Mouse (Mus musculus) heart, embryonic 15.5 days (tissue): ENCODE measurements around the gene Ern2. TPM values are rescaled to one million over a fixed set of nuclear protein-coding genes. Genes with fewer than 3 reads are reported as not detected.

Experiments used
- ATAC-seq: fragments of 200-750 bp; cut with Nextera tagmentation; replicated peaks from 2 replicates; pipeline ENCODE4 v1.8.0; 2017; ENCODE audit warnings: low read depth, moderate TSS enrichment; ENCODE audit not compliant: insufficient number of reproducible peaks, insufficient read depth, low FRiP score
- H3K27ac ChIP-seq: fragments of 300-500 bp; sonication (generic); 2 replicates; pipeline ENCODE4 v1.5.1; 2015; ENCODE audit warnings: mild to moderate bottlenecking, inconsistent platforms
- H3K27me3 ChIP-seq: fragments of 300-500 bp; sonication (generic); 2 replicates; pipeline ENCODE4 v1.6.1; 2015; ENCODE audit warnings: inconsistent platforms
- H3K36me3 ChIP-seq: fragments of 300-500 bp; sonication (generic); 2 replicates; pipeline ENCODE4 v1.6.1; 2015; ENCODE audit warnings: mild to moderate bottlenecking, inconsistent platforms
- H3K4me1 ChIP-seq: fragments of 300-500 bp; sonication (generic); replicated peaks from 2 replicates; pipeline ENCODE4 v1.6.1; 2015; ENCODE audit warnings: inconsistent platforms
- H3K4me2 ChIP-seq: fragments of 300-500 bp; sonication (generic); 2 replicates; pipeline ENCODE4 v1.6.1; 2015; ENCODE audit warnings: inconsistent platforms, mild to moderate bottlenecking, moderate library complexity
- H3K4me3 ChIP-seq: fragments of 300-500 bp; sonication (generic); 2 replicates; pipeline ENCODE4 v1.5.1; 2015; ENCODE audit warnings: mild to moderate bottlenecking, inconsistent platforms
- H3K9ac ChIP-seq: fragments of 300-500 bp; sonication (generic); 2 replicates; pipeline ENCODE4 v1.6.1; 2015; ENCODE audit warnings: mild to moderate bottlenecking, inconsistent platforms
- H3K9me3 ChIP-seq: fragments of 300-500 bp; sonication (generic); replicated peaks from 2 replicates; pipeline ENCODE4 v1.6.1; 2016; ENCODE audit warnings: inconsistent platforms
- WGBS: fragments of 180-500 bp; shearing (Covaris S2); methylation state at CpG from one replicate; pipeline ENCODE4 v1.1.7; 2015; ENCODE audit warnings: mixed read lengths; 5-methylcytosine and 5-hydroxymethylcytosine counted together
- polyA plus RNA-seq: library from polyadenylated mRNA; unstranded; fragments of >200 nt; fragmentation: Nextera tagmentation; extraction: Ambion mirVana; gene quantifications from 2 replicates; pipeline ENCODE4 v1.2.1, GENCODE M21; 2015

The Ern2 gene
- polyA plus RNA-seq = 0.06 and 0.24 TPM in 2 replicates

- Histone ChIP-seq H3K4me3 (no peak within 1 kb of the TSS), H3K4me2 (no peak within 1 kb of the TSS), H3K9ac (no peak within 1 kb of the TSS), H3K4me1 (no peaks in the 10 kb centered on the region), H3K27me3 (0 out of 2 replicates have a peak, but pooled peaks cover 4% of the 10 kb centered on the region), H3K36me3 (no peaks in the 10 kb centered on the region), H3K9me3 (no peaks in the 10 kb centered on the region), H3K27ac (no peak within 1 kb of the TSS)
- ATAC-seq = no peak
- 18% methylated on average over 16 of the region's 17 CpGs for whole genome bisulfite sequencing
Measured at GRCm38 (mm10) chr7:122186043-122186442, at the start of gene Ern2. TSS of gene Ern2 (minus strand) at chr7:122186207.

GRCm38 (mm10) chr7:122230866-122231265 lies 44.9 kb upstream of the Ern2 start:
- Histone ChIP-seq H3K4me1 (no peaks in the 10 kb centered on the region), H3K9ac (no peak overlapping the region), H3K27me3 (no peaks in the 10 kb centered on the region), H3K4me2 (no peak overlapping the region), H3K9me3 (no peaks in the 10 kb centered on the region), H3K4me3 (no peak overlapping the region), H3K27ac (no peak overlapping the region), H3K36me3 (no peaks in the 10 kb centered on the region)
- no peak for ATAC-seq
- 76% methylated on average over 4 of the region's 4 CpGs for WGBS

- no peak overlapping the region for H3K27ac ChIP-seq
- no peak overlapping the region for H3K9ac ChIP-seq
- ATAC-seq = no peak
- H3K4me2 ChIP-seq = no peak overlapping the region
- H3K9me3 ChIP-seq = no peaks in the 10 kb centered on the region
- H3K4me1 ChIP-seq = no peaks in the 10 kb centered on the region
- no peak overlapping the region for H3K4me3 ChIP-seq
- no peaks in the 10 kb centered on the region for H3K36me3 ChIP-seq
- no peaks in the 10 kb centered on the region for H3K27me3 ChIP-seq
- WGBS = 59% methylated on average over 4 of the region's 4 CpGs
Measured at GRCm38 (mm10) chr7:122229916-122230315, 43.9 kb upstream of the Ern2 start.

- H3K36me3 ChIP-seq = no peaks in the 10 kb centered on the region
- H3K4me1 ChIP-seq = no peaks in the 10 kb centered on the region
- WGBS = 53% methylated on average over 3 of the region's 3 CpGs
- no peaks in the 10 kb centered on the region for H3K27me3 ChIP-seq
- no peak overlapping the region for H3K27ac ChIP-seq
- no peak overlapping the region for H3K4me3 ChIP-seq
- ATAC-seq = no peak
- H3K9ac ChIP-seq = no peak overlapping the region
- no peaks in the 10 kb centered on the region for H3K9me3 ChIP-seq
- no peak overlapping the region for H3K4me2 ChIP-seq
Measured at GRCm38 (mm10) chr7:122229306-122229705, 43.3 kb upstream of the Ern2 start.

GRCm38 (mm10) chr7:122226744-122227143 lies 40.7 kb upstream of the Ern2 start:
- Histone ChIP-seq H3K4me1 (no peaks in the 10 kb centered on the region), H3K9me3 (no peaks in the 10 kb centered on the region), H3K27ac (no peak overlapping the region), H3K9ac (no peak overlapping the region), H3K4me2 (no peak overlapping the region), H3K4me3 (no peak overlapping the region), H3K36me3 (no peaks in the 10 kb centered on the region), H3K27me3 (no peaks in the 10 kb centered on the region)
- 77% methylated on average over 4 of the region's 4 CpGs for WGBS
- no peak for ATAC-seq

- Histone ChIP-seq H3K9me3 (no peaks in the 10 kb centered on the region), H3K9ac (no peak overlapping the region), H3K27ac (no peak overlapping the region), H3K4me2 (no peak overlapping the region), H3K36me3 (no peaks in the 10 kb centered on the region), H3K27me3 (no peaks in the 10 kb centered on the region), H3K4me1 (no peaks in the 10 kb centered on the region), H3K4me3 (no peak overlapping the region)
- no peak for ATAC-seq
- WGBS = 53% methylated on average over 7 of the region's 7 CpGs
Measured at GRCm38 (mm10) chr7:122226020-122226742, 40.2 kb upstream of the Ern2 start.

GRCm38 (mm10) chr7:122219315-122219801 lies 33.4 kb upstream of the Ern2 start, which contains the start of gene Chp2:
TSS of gene Chp2 (plus strand) at chr7:122219496.
- peaks cover 12% of the 10 kb centered on the region for H3K27me3 ChIP-seq
- 0 out of 2 replicates have a peak within 1 kb of the TSS, but pooled peaks have one; percentile 28 for H3K9ac ChIP-seq
- H3K9me3 ChIP-seq = no peaks in the 10 kb centered on the region; the same call in 1 of the 2 replicates
- H3K4me3 ChIP-seq = peak within 1 kb of the TSS; percentile 34
- no peak within 1 kb of the TSS for H3K27ac ChIP-seq
- H3K4me1 ChIP-seq = peaks cover 6% of the 10 kb centered on the region; the same call in 1 of the 2 replicates
- peak; percentile 51 for ATAC-seq
- H3K4me2 ChIP-seq = peak within 1 kb of the TSS; percentile 68
- WGBS = 12% methylated on average over 20 of the region's 20 CpGs
- H3K36me3 ChIP-seq = no peaks in the 10 kb centered on the region

GRCm38 (mm10) chr7:122208276-122209021 lies 22.4 kb upstream of the Ern2 start:
- Histone ChIP-seq H3K4me3 (no peak overlapping the region), H3K4me2 (no peak overlapping the region), H3K9ac (no peak overlapping the region), H3K36me3 (no peaks in the 10 kb centered on the region), H3K27ac (no peak overlapping the region), H3K27me3 (no peaks in the 10 kb centered on the region), H3K4me1 (no peaks in the 10 kb centered on the region), H3K9me3 (no peaks in the 10 kb centered on the region)
- 43% methylated on average over 7 of the region's 7 CpGs for WGBS
- ATAC-seq = no peak

- Histone ChIP-seq H3K36me3 (no peaks in the 10 kb centered on the region), H3K9me3 (no peaks in the 10 kb centered on the region), H3K4me3 (no peak overlapping the region), H3K9ac (no peak overlapping the region), H3K27me3 (no peaks in the 10 kb centered on the region), H3K4me1 (no peaks in the 10 kb centered on the region), H3K4me2 (no peak overlapping the region), H3K27ac (no peak overlapping the region)
- WGBS = 69% methylated on average over 2 of the region's 2 CpGs
- ATAC-seq = no peak
Measured at GRCm38 (mm10) chr7:122206121-122206520, 20.1 kb upstream of the Ern2 start.

- Histone ChIP-seq H3K4me1 (no peaks in the 10 kb centered on the region), H3K36me3 (no peaks in the 10 kb centered on the region), H3K9ac (no peak overlapping the region), H3K4me2 (no peak overlapping the region), H3K27me3 (no peaks in the 10 kb centered on the region), H3K4me3 (no peak overlapping the region), H3K9me3 (no peaks in the 10 kb centered on the region), H3K27ac (no peak overlapping the region)
- WGBS = 43% methylated on average over 2 of the region's 2 CpGs
- peak; percentile 58; the same call in 1 of the 2 replicates for ATAC-seq
Measured at GRCm38 (mm10) chr7:122203936-122204335, 17.9 kb upstream of the Ern2 start.

GRCm38 (mm10) chr7:122199296-122199695 lies 13.3 kb upstream of the Ern2 start:
- ATAC-seq = no peak
- H3K36me3 ChIP-seq = no peaks in the 10 kb centered on the region
- no peaks in the 10 kb centered on the region for H3K4me1 ChIP-seq
- no peaks in the 10 kb centered on the region for H3K27me3 ChIP-seq
- H3K27ac ChIP-seq = no peak overlapping the region
- WGBS = 23% methylated on average over 5 of the region's 5 CpGs
- no peak overlapping the region for H3K4me2 ChIP-seq
- no peak overlapping the region for H3K9ac ChIP-seq
- no peak overlapping the region for H3K4me3 ChIP-seq
- no peaks in the 10 kb centered on the region for H3K9me3 ChIP-seq
